Mouse (Mus musculus): ENCODE results near the gene Ifna6.
A peak's percentile ranks its signal among the peaks of the same experiment; 100 is the strongest.
"Not testable (repeated sequence)": the region's sequence is repeated elsewhere in the genome, so short reads cannot be mapped to it uniquely, and the experiment has no call there.

Ifna6 gene

GRCm38 (mm10) chr4:88827116-88827515, at the start of gene Ifna6:
Ifna6 (plus strand) TSS chr4:88827416.
- not testable (repeated sequence) for DNase-seq (ENCODE audit: low read depth)

GRCm38 (mm10) chr4:88779550-88779949, 47.7 kb upstream of the Ifna6 start, which contains the start of gene Gm13272:
Gm13272 (plus strand) TSS chr4:88779850.
- DNase-seq (ENCODE audit: low read depth): not testable (repeated sequence)

- DNase-seq (ENCODE audit: low read depth): not testable (repeated sequence)
Measured at GRCm38 (mm10) chr4:88780320-88780719, 46.9 kb upstream of the Ifna6 start.

- not testable (repeated sequence) for DNase-seq (ENCODE audit: low read depth)
Measured at GRCm38 (mm10) chr4:88781831-88782230, 45.4 kb upstream of the Ifna6 start, which contains the start of gene Ifnz. Ifnz (plus strand) TSS chr4:88782131.

- not testable (repeated sequence) for DNase-seq (ENCODE audit: low read depth)
Measured at GRCm38 (mm10) chr4:88782335-88782734, 44.9 kb upstream of the Ifna6 start.

GRCm38 (mm10) chr4:88785409-88785808, 41.8 kb upstream of the Ifna6 start, which contains the start of gene Gm13276:
Gm13276 (plus strand) TSS chr4:88785709.
- not testable (repeated sequence) for DNase-seq (ENCODE audit: low read depth)

GRCm38 (mm10) chr4:88788402-88788801, 38.8 kb upstream of the Ifna6 start, which contains the start of gene Gm13277:
Gm13277 (plus strand) TSS chr4:88788632.
- DNase-seq (ENCODE audit: low read depth): not testable (repeated sequence)

GRCm38 (mm10) chr4:88791250-88791649, 36.0 kb upstream of the Ifna6 start, which contains the start of gene Gm13278:
Gm13278 (plus strand) TSS chr4:88791550.
- not testable (repeated sequence) for DNase-seq (ENCODE audit: low read depth)

- not testable (repeated sequence) for DNase-seq (ENCODE audit: low read depth)
Measured at GRCm38 (mm10) chr4:88793936-88794675, 33.1 kb upstream of the Ifna6 start, which contains the start of gene Gm13275. Gm13275 (plus strand) TSS chr4:88794487.

- DNase-seq (ENCODE audit: low read depth): not testable (repeated sequence)
Measured at GRCm38 (mm10) chr4:88797097-88797496, 30.1 kb upstream of the Ifna6 start, which contains the start of gene Gm13279. Gm13279 (plus strand) TSS chr4:88797397.

GRCm38 (mm10) chr4:88799365-88799764, 27.9 kb upstream of the Ifna6 start, which contains the start of gene Gm13285:
Gm13285 (plus strand) TSS chr4:88799665.
- not testable (repeated sequence) for DNase-seq (ENCODE audit: low read depth)

GRCm38 (mm10) chr4:88802954-88803353, 24.3 kb upstream of the Ifna6 start, which contains the start of gene Gm13287:
Gm13287 (plus strand) TSS chr4:88803254.
- not testable (repeated sequence) for DNase-seq (ENCODE audit: low read depth)

- not testable (repeated sequence) for DNase-seq (ENCODE audit: low read depth)
Measured at GRCm38 (mm10) chr4:88805231-88805630, 22.0 kb upstream of the Ifna6 start, which contains the start of gene Gm13288. Gm13288 (plus strand) TSS chr4:88805531.

GRCm38 (mm10) chr4:88805761-88806160, 21.5 kb upstream of the Ifna6 start:
- DNase-seq (ENCODE audit: low read depth): not testable (repeated sequence)

- DNase-seq (ENCODE audit: low read depth): no peak
Measured at GRCm38 (mm10) chr4:88815928-88816327, 11.3 kb upstream of the Ifna6 start, which contains the start of gene Ifna7. Ifna7 (plus strand) TSS chr4:88816228.

GRCm38 (mm10) chr4:88819659-88820058, 7.6 kb upstream of the Ifna6 start, which contains the start of gene Ifna11:
Ifna11 (plus strand) TSS chr4:88819959.
- no peak for DNase-seq (ENCODE audit: low read depth)

- DNase-seq (ENCODE audit: low read depth): peak; percentile 55
Measured at GRCm38 (mm10) chr4:88822995-88823394, 4.2 kb upstream of the Ifna6 start.

GRCm38 (mm10) chr4:88830523-88830922, 3.3 kb downstream of the Ifna6 start:
- peak; percentile 65 for DNase-seq (ENCODE audit: low read depth)

GRCm38 (mm10) chr4:88835225-88835624, 8.0 kb downstream of the Ifna6 start, which contains the start of gene Ifna5:
Ifna5 (plus strand) TSS chr4:88835525.
- not testable (repeated sequence) for DNase-seq (ENCODE audit: low read depth)

GRCm38 (mm10) chr4:88838828-88839227, 11.6 kb downstream of the Ifna6 start:
- DNase-seq (ENCODE audit: low read depth): peak; percentile 57

GRCm38 (mm10) chr4:88840058-88840457, 12.8 kb downstream of the Ifna6 start:
- no peak for DNase-seq (ENCODE audit: low read depth)

GRCm38 (mm10) chr4:88841438-88841911, 14.3 kb downstream of the Ifna6 start, which contains the start of gene Ifna4:
Ifna4 (plus strand) TSS chr4:88841861.
- DNase-seq (ENCODE audit: low read depth): no peak
